Mouse (Mus musculus): Measurements from ENCODE around the gene Otx2.

Otx2 gene

GRCm38 (mm10) chr14:48668761-48669303 lies 4.8 kb downstream of the Otx2 start:
- no peak for DNase-seq (ENCODE audit: low read depth, low spot score)

- DNase-seq (ENCODE audit: low read depth, low spot score), result no peak
Observed at GRCm38 (mm10) chr14:48668051-48668481, 5.6 kb downstream of the Otx2 start.

GRCm38 (mm10) chr14:48667396-48667795 lies 6.2 kb downstream of the Otx2 start:
- no peak for DNase-seq (ENCODE audit: low read depth, low spot score)

GRCm38 (mm10) chr14:48666771-48667170 lies 6.8 kb downstream of the Otx2 start:
- no peak for DNase-seq (ENCODE audit: low read depth, low spot score)

- DNase-seq (ENCODE audit: low read depth, low spot score), result no peak
Observed at GRCm38 (mm10) chr14:48665816-48666661, 7.6 kb downstream of the Otx2 start.

GRCm38 (mm10) chr14:48664841-48665815 lies 8.5 kb downstream of the Otx2 start:
- no peak for DNase-seq (ENCODE audit: low read depth, low spot score)

- no peak for DNase-seq (ENCODE audit: low read depth, low spot score)
Observed at GRCm38 (mm10) chr14:48664001-48664810, 9.4 kb downstream of the Otx2 start.

GRCm38 (mm10) chr14:48663531-48663930 lies 10.1 kb downstream of the Otx2 start:
- no peak for DNase-seq (ENCODE audit: low read depth, low spot score)

- DNase-seq (ENCODE audit: low read depth, low spot score), result no peak
Observed at GRCm38 (mm10) chr14:48662568-48663236, 10.9 kb downstream of the Otx2 start.

GRCm38 (mm10) chr14:48661646-48662567 lies 11.7 kb downstream of the Otx2 start:
- DNase-seq (ENCODE audit: low read depth, low spot score), result no peak

GRCm38 (mm10) chr14:48661151-48661550 lies 12.5 kb downstream of the Otx2 start:
- DNase-seq (ENCODE audit: low read depth, low spot score), result no peak

- no peak for DNase-seq (ENCODE audit: low read depth, low spot score)
Observed at GRCm38 (mm10) chr14:48660593-48660992, 13.0 kb downstream of the Otx2 start.

GRCm38 (mm10) chr14:48659661-48660060 lies 14.0 kb downstream of the Otx2 start:
- no peak for DNase-seq (ENCODE audit: low read depth, low spot score)

- DNase-seq (ENCODE audit: low read depth, low spot score), result no peak
Observed at GRCm38 (mm10) chr14:48657241-48657640, 16.4 kb downstream of the Otx2 start.

GRCm38 (mm10) chr14:48656711-48657110 lies 16.9 kb downstream of the Otx2 start:
- DNase-seq (ENCODE audit: low read depth, low spot score), result no peak

- no peak for DNase-seq (ENCODE audit: low read depth, low spot score)
Observed at GRCm38 (mm10) chr14:48655792-48656550, 17.6 kb downstream of the Otx2 start.

- no peak for DNase-seq (ENCODE audit: low read depth, low spot score)
Observed at GRCm38 (mm10) chr14:48655073-48655791, 18.4 kb downstream of the Otx2 start.

- no peak for DNase-seq (ENCODE audit: low read depth, low spot score)
Observed at GRCm38 (mm10) chr14:48654551-48655072, 19.0 kb downstream of the Otx2 start.
